Mouse (Mus musculus) brain, embryonic 14.5 days (tissue): ENCODE measurements at regions not wholly inside any gene's neighbourhood (a gene's known extent, or its start where the extent isn't known, plus 50 kb on each side); places are given as distances from the start of the nearest gene placed in this dataset.
A peak's percentile ranks its signal among the peaks of the same experiment; 100 is the strongest.

Source experiments
- CTCF ChIP-seq: fragments of 200-500 bp; IDR thresholded peaks from 2 replicates; pipeline ENCODE4 v1.5.1; 2012; ENCODE audit warnings: inconsistent platforms, mild to moderate bottlenecking, moderate library complexity, borderline replicate concordance; ENCODE audit not compliant: insufficient read depth, insufficient read length; ENCODE audit errors: extremely low read depth
- POLR2A ChIP-seq: fragments of 200-500 bp; IDR thresholded peaks from 2 replicates; pipeline ENCODE4 v1.6.1; 2012; ENCODE audit warnings: mild to moderate bottlenecking, inconsistent platforms, borderline replicate concordance; ENCODE audit not compliant: poor library complexity, insufficient read depth, insufficient read length, severe bottlenecking; ENCODE audit errors: extremely low read depth

- TF ChIP-seq CTCF, result peak; percentile 97
- no peak for TF ChIP-seq POLR2A
Observed at GRCm38 (mm10) chr2:74964360-74964759, 138.8 kb downstream of the Mtx2 start.
